Mouse (Mus musculus): ENCODE data around the gene Usp29. TPM values are rescaled to one million over a fixed set of nuclear protein-coding genes. Genes with fewer than 3 reads are reported as not detected.
"Not testable (repeated sequence)": the region's sequence is repeated elsewhere in the genome, so short reads cannot be mapped to it uniquely, and the experiment has no call there.

Usp29 gene
- polyA plus RNA-seq, 1 experiment from 2014 or later, result 17.5 TPM

DNA sequence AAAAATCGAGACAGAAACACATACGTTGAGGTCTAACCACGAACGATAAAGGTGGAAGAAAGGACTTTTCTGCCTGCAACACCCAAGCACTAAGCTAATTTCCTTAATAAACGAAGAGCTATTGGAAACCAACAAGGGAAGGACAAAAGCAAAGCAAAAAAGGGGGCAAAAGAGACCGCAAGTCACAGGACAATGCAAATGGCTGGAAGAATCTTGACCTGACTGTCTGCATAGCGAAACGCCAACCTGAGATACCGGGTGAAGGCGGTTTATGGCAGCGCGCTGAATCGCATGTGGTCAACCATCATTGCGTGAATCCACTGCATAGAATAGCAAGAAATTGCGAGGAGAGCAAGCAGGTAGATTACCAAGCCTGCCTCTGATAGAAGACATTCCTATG, 423 bp downstream of the Usp29 start:
- Histone ChIP-seq H3K27ac (no peak overlapping the region), H3K9ac (peak overlapping the region; percentile 56; the same call in 1 of the 2 replicates), H3K27me3 (replicated peaks) (no peaks in the 10 kb centered on the region), H3K4me2 (replicated peaks) (peak overlapping the region; percentile 58), H3K4me3 (peak overlapping the region; percentile 53), H3K9me3 (peaks cover 31% of the 10 kb centered on the region), H3K4me1 (no peaks in the 10 kb centered on the region), H3K36me3 (no peaks in the 10 kb centered on the region)
- no peak for ATAC-seq (ENCODE audit: low FRiP score, low read depth)
- 45% methylated on average over 15 of the region's 15 CpGs for WGBS

DNA sequence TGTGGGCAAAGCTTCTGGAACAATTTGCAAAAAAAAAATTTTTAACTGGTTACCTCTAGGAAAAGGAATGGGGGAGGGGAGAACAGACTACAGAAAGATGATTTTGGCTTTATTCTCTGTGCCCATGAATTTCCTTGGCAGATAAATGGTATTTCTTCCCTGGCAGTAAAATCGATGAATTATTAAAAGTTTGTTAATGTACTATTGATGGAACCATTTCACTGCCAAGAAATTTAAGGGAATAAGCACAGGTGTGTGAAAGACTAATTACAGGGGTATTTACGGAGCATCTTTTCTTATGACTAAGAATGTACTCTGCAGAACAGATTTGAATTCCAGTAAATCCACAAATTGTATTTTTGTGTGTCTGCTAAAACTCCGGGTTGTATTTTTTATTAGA, 995 bp downstream of the Usp29 start:
- 0 out of 2 replicates have a peak overlapping the region, but pooled peaks have one; percentile 45 for H3K9ac ChIP-seq
- no peak for ATAC-seq (ENCODE audit: low FRiP score, low read depth)
- WGBS, result 50% methylated on average over 3 of the region's 3 CpGs

DNA sequence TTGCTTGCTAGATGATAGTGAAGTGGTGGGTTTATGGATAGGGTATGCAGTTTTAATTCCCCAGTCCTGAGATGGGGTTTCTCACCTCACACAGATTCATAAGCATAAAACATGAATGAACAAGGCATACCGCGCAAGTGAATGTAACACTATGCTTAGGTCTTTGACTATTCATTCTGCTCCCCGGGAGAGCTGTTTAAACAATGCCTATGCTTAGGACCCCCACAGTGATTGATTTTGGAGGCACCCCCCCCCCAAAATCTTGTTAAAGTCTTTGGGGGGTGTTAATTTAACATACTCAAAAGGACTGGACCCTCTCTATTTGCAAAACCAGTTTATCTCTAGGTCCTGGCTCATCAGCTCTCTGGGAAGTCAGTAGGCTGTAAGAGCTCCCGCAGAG, 1.6 kb downstream of the Usp29 start:
- Histone ChIP-seq H3K4me3 (peak overlapping the region; percentile 53), H3K9me3 (peaks cover 31% of the 10 kb centered on the region), H3K27ac (no peak overlapping the region), H3K9ac (peak overlapping the region; percentile 45; the same call in 1 of the 2 replicates), H3K4me2 (replicated peaks) (peak overlapping the region; percentile 58), H3K27me3 (replicated peaks) (no peaks in the 10 kb centered on the region), H3K36me3 (no peaks in the 10 kb centered on the region), H3K4me1 (no peaks in the 10 kb centered on the region)
- WGBS, result 50% methylated on average over 4 of the region's 4 CpGs
- no peak for ATAC-seq (ENCODE audit: low FRiP score, low read depth)

More for the DNA sequence above, 995 bp downstream of the Usp29 start:
- H3K27me3 ChIP-seq (replicated peaks), result no peaks in the 10 kb centered on the region
- peak overlapping the region; percentile 58 for H3K4me2 ChIP-seq (replicated peaks)
- H3K36me3 ChIP-seq, result no peaks in the 10 kb centered on the region
- H3K27ac ChIP-seq, result no peak overlapping the region
- H3K9me3 ChIP-seq, result peaks cover 31% of the 10 kb centered on the region
- no peaks in the 10 kb centered on the region for H3K4me1 ChIP-seq
- H3K4me3 ChIP-seq, result peak overlapping the region; percentile 53

DNA sequence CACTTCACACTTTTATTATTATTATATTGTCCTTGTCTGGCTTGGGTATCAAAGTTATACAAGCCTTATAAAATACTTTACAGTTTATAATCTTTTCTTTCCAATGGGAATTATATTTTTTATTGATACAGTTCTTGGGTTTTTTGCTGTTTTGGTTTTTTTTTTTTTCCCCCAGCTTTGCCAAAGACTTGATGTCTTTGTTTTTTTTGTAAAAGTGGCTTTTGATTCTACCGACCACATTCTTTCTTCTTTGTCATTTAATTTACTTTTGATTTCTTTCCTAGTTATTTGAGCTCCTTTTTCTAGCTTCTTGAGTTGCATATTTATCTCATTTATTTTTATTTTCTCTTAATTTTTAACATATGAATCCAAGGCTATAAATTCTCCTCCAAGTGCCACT, 5.7 kb downstream of the Usp29 start:
- no peaks in the 10 kb centered on the region for H3K4me1 ChIP-seq
- no peaks in the 10 kb centered on the region for H3K27me3 ChIP-seq (replicated peaks)
- no peak for ATAC-seq (ENCODE audit: low FRiP score, low read depth)
- H3K9me3 ChIP-seq, result no peaks in the 10 kb centered on the region
- H3K27ac ChIP-seq, result no peak overlapping the region
- H3K4me3 ChIP-seq, result no peak overlapping the region
- H3K9ac ChIP-seq, result no peak overlapping the region
- H3K36me3 ChIP-seq, result no peaks in the 10 kb centered on the region
- 81% methylated on average over 1 of the region's 1 CpGs for WGBS
- no peak overlapping the region for H3K4me2 ChIP-seq (replicated peaks)

DNA sequence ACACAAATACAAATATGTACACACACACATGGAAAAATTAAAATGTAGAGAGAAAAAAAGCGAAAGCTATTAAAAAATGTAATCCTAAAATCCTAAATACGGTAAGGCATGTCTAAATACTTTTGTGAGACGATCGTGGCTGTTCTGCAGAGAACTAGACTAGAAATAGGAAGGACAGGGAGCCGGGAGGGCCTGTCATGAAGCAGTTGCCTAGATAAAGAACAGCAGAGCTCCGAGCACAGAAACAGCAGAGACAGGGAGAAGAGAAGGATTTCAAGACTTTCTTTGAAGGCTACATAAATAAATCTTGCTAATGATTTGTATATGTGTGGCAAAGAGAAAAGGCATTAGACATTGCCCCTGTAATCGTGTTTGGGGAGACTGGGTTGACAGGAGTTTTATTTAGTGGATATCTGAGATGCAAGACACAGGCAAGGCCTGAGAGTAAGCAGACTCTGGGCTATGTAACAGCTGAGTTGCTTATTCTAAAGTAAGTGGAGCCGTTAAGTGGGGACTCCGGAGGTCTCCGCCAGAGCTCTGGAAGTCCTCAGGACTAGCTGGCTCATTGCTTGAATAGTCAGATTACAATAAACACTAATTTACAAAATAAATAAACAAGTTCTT, 14.0 kb downstream of the Usp29 start:
- ATAC-seq (ENCODE audit: low FRiP score, low read depth), result no peak
- no peaks in the 10 kb centered on the region for H3K36me3 ChIP-seq
- no peaks in the 10 kb centered on the region for H3K27me3 ChIP-seq (replicated peaks)
- no peak overlapping the region for H3K27ac ChIP-seq
- H3K4me3 ChIP-seq, result no peak overlapping the region
- 70% methylated on average over 10 of the region's 10 CpGs for WGBS
- H3K4me2 ChIP-seq (replicated peaks), result no peak overlapping the region
- H3K9ac ChIP-seq, result no peak overlapping the region
- H3K4me1 ChIP-seq, result no peaks in the 10 kb centered on the region
- no peaks in the 10 kb centered on the region for H3K9me3 ChIP-seq

DNA sequence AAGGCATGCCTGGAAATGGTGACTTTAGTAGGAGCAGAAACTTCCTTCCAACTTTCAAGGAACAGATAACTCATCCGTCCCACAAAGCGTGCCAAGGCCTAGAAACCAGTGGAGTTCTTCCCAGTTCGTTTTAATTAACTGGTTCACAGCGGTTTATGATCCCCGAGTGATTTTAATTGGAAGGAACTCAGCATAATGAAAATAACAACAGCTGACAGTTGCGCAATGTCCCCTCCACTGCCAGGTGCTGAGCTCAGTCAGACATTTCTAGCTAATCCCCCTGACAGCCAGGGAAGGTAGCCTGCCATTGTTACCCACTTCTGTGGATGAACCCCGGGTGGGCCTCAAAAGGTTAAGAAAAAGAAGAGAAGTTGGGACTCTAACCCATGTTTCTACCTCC, 18.8 kb downstream of the Usp29 start:
- H3K4me1 ChIP-seq, result peaks cover 4% of the 10 kb centered on the region
- H3K36me3 ChIP-seq, result no peaks in the 10 kb centered on the region
- H3K4me3 ChIP-seq, result no peak overlapping the region
- WGBS, result 71% methylated on average over 7 of the region's 7 CpGs
- H3K9ac ChIP-seq, result no peak overlapping the region
- no peak overlapping the region for H3K4me2 ChIP-seq (replicated peaks)
- H3K27me3 ChIP-seq (replicated peaks), result no peaks in the 10 kb centered on the region
- no peaks in the 10 kb centered on the region for H3K9me3 ChIP-seq
- ATAC-seq (ENCODE audit: low FRiP score, low read depth), result no peak
- H3K27ac ChIP-seq, result no peak overlapping the region

DNA sequence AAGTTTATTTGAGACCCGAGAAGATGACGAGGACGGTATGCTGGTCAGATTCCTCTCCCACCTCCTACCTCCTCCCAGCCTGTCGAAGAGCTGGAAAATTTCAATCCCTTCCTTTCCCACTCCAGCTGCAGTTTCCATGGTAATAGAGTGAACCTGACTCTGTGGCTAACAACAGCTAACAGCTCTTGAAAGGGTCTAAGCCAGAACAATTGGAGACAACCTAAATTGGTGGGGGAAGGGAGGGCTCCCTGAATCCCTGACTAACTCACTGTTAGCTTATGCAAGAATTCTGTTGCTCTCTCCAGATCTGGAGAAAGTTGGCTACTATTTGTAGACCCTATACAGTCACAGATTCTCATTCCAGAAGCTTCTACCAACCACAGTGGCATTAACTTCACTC, 23.1 kb downstream of the Usp29 start:
- no peaks in the 10 kb centered on the region for H3K36me3 ChIP-seq
- no peak for ATAC-seq (ENCODE audit: low FRiP score, low read depth)
- WGBS, result 8% methylated on average over 4 of the region's 4 CpGs
- no peak overlapping the region for H3K9ac ChIP-seq
- H3K9me3 ChIP-seq, result no peaks in the 10 kb centered on the region
- H3K27me3 ChIP-seq (replicated peaks), result no peaks in the 10 kb centered on the region
- H3K4me1 ChIP-seq, result peaks cover 4% of the 10 kb centered on the region
- no peak overlapping the region for H3K4me3 ChIP-seq
- H3K4me2 ChIP-seq (replicated peaks), result no peak overlapping the region
- no peak overlapping the region for H3K27ac ChIP-seq

DNA sequence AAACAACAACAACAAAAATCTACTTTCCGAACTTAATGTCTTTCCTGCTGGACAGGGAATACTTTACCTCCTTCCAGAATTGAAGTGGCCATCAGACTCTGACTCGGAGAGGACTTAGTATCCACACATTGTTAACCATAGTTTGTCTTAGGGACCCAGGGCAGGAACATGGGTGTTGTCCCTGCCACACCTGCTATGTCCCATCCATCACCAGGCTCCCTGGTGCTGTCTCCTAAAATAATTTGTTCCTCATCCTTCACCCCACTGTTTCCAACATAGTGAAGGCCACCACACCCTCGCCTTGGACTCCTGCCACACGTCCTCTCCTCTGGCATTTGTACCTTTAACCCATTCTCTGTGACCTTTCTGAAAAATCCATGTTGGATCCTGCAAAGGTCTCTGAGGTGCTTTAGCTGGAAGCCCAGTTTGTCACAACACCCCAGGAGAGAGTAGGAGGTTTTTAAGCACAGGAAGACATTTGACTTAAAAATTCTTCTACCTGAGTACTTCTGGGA, 26.5 kb downstream of the Usp29 start:
- Histone ChIP-seq H3K27ac (no peak overlapping the region), H3K27me3 (replicated peaks) (no peaks in the 10 kb centered on the region), H3K4me3 (no peak overlapping the region), H3K36me3 (no peaks in the 10 kb centered on the region), H3K4me1 (peaks cover 12% of the 10 kb centered on the region), H3K4me2 (replicated peaks) (no peak overlapping the region), H3K9me3 (no peaks in the 10 kb centered on the region), H3K9ac (no peak overlapping the region)
- ATAC-seq (ENCODE audit: low FRiP score, low read depth), result no peak
- WGBS, result 88% methylated on average over 4 of the region's 4 CpGs

DNA sequence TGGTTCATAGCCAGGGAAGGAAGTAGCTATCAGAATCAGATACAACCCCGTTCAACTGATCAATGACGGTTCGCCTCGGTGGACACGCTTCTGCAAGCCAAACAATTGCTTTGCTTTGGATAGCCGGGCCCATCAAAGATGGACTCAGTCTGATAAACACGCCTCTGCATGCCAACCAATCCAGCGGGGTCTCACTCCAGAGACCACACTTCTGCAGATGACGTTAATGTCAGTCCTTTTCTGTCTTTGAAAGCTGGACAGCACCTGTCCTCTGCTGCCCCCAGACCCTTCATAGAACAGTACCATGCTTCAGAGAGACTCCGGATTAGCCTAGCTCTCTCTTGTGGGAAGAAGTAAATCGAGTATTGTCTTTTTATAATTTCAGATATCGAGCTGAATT, 29.3 kb downstream of the Usp29 start:
- Histone ChIP-seq H3K27me3 (replicated peaks) (no peaks in the 10 kb centered on the region), H3K27ac (no peak overlapping the region), H3K9me3 (no peaks in the 10 kb centered on the region), H3K36me3 (no peaks in the 10 kb centered on the region), H3K4me1 (peaks cover 8% of the 10 kb centered on the region; the same call in 1 of the 2 replicates), H3K4me3 (no peak overlapping the region), H3K9ac (no peak overlapping the region), H3K4me2 (replicated peaks) (no peak overlapping the region)
- no peak for ATAC-seq (ENCODE audit: low FRiP score, low read depth)
- WGBS, result 65% methylated on average over 12 of the region's 12 CpGs

DNA sequence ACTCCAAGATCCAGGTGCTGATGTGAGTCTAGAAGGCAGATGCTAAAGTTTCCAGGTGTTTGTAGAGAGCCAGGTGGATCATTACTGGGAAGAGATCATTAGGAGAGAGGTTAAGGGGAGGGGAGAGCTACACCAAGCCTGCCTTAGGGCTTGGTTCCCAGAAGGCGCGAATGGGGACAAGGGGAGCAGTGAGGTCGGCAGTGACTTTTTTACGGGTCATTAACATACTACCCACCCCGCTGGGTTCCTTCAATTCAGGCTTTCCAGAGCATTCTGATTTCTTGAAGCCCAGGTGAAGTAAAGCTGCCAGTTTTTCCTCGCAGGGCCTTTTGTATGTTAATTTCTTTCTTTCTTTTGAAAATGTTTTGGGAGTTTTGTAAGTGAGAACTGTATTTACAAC, 29.8 kb downstream of the Usp29 start:
- Histone ChIP-seq H3K9ac (no peak overlapping the region), H3K4me3 (no peak overlapping the region), H3K4me1 (peaks cover 8% of the 10 kb centered on the region; the same call in 1 of the 2 replicates), H3K27me3 (replicated peaks) (no peaks in the 10 kb centered on the region), H3K36me3 (no peaks in the 10 kb centered on the region), H3K4me2 (replicated peaks) (no peak overlapping the region), H3K27ac (no peak overlapping the region), H3K9me3 (no peaks in the 10 kb centered on the region)
- ATAC-seq (ENCODE audit: low FRiP score, low read depth), result no peak
- 9% methylated on average over 6 of the region's 6 CpGs for WGBS

DNA sequence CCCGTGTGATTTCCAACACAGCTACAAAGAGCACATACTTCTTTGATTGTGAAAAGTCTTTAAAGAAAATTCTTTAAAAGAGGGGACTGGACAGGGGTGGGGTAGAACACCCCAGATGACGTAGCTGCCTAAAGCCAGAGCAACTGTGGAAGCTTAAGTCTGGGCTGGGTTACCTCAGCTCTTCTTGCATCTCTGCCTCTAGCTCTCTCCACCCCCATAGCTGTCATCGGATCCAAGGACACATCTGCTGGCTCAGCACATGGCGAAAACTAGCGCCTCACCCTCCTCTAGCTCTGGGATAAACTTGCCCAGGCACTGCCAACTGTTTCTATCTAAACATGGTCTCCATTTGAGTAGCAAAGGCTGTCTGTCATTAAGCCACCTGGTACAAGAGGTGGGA, 34.9 kb downstream of the Usp29 start:
- Histone ChIP-seq H3K9me3 (no peaks in the 10 kb centered on the region), H3K27ac (no peak overlapping the region), H3K36me3 (0 out of 2 replicates have a peak, but pooled peaks cover 2% of the 10 kb centered on the region), H3K9ac (no peak overlapping the region), H3K4me3 (no peak overlapping the region), H3K4me1 (peaks cover 6% of the 10 kb centered on the region), H3K4me2 (replicated peaks) (no peak overlapping the region), H3K27me3 (replicated peaks) (no peaks in the 10 kb centered on the region)
- no peak for ATAC-seq (ENCODE audit: low FRiP score, low read depth)
- 71% methylated on average over 5 of the region's 5 CpGs for WGBS

DNA sequence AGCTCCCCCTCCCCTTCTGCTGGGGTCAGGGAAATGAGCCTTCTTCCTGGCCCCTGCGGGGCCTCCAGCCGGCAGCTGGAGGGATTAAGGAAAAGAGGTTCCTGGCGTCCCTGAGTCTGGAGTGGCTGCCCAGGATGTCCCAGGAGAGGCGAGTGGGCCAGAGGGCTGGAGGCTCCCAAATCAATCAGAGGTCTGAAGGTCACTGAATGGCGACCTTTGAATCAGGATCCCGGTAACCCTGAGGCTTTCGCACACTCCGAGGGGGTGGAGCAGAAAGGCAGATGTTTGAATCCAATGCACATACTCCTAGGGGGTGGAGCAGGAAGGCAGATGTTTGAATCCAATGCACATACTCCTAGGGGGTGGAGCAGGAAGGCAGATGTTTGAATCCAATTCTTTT, 39.9 kb downstream of the Usp29 start:
- no peak overlapping the region for H3K4me3 ChIP-seq
- no peak overlapping the region for H3K4me2 ChIP-seq (replicated peaks)
- H3K36me3 ChIP-seq, result 0 out of 2 replicates have a peak, but pooled peaks cover 2% of the 10 kb centered on the region
- ATAC-seq (ENCODE audit: low FRiP score, low read depth), result no peak
- H3K9me3 ChIP-seq, result no peaks in the 10 kb centered on the region
- no peak overlapping the region for H3K9ac ChIP-seq
- no peak overlapping the region for H3K27ac ChIP-seq
- H3K27me3 ChIP-seq (replicated peaks), result no peaks in the 10 kb centered on the region
- WGBS, result under 1% methylated on average over 8 of the region's 8 CpGs
- H3K4me1 ChIP-seq, result peaks cover 5% of the 10 kb centered on the region

DNA sequence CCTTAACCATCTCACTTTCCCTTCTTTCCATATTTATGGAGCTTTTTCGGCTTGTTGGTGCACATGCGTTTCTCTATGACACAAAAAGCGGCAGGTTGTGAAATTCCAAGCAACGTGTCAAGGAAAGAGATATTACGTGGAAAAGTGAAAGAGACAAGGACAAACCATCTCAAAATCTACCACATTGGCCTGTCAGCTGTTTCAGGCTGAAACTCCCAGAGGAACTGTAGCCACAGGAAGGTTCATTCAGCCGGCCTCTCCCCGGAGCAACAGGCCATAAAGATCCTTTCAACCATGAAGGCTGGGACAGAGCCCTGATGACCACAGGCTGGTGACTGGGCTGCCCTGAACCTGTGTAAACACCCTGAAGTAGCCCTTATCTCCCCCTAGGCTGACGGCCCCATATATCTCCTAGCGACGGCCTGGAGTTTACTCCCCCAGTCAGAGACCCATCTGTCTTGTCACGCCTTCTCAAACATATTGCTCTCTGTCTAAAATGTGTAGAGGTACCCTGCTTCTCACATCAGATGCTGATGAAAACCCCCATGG, 43.6 kb downstream of the Usp29 start:
- not testable (repeated sequence) for H3K27me3 ChIP-seq (replicated peaks); H3K36me3 ChIP-seq; H3K4me2 ChIP-seq (replicated peaks); H3K27ac ChIP-seq; ATAC-seq (ENCODE audit: low FRiP score, low read depth); H3K9me3 ChIP-seq; H3K4me1 ChIP-seq; H3K9ac ChIP-seq; H3K4me3 ChIP-seq
- WGBS, result 36% methylated on average over 11 of the region's 11 CpGs

Measured in neural tube, embryonic 12.5 days (tissue).